Mouse (Mus musculus): ENCODE measurements at regions not wholly inside any gene's neighbourhood (a gene's known extent, or its start where the extent isn't known, plus 50 kb on each side); places are given as distances from the start of the nearest gene placed in this dataset.

DNA sequence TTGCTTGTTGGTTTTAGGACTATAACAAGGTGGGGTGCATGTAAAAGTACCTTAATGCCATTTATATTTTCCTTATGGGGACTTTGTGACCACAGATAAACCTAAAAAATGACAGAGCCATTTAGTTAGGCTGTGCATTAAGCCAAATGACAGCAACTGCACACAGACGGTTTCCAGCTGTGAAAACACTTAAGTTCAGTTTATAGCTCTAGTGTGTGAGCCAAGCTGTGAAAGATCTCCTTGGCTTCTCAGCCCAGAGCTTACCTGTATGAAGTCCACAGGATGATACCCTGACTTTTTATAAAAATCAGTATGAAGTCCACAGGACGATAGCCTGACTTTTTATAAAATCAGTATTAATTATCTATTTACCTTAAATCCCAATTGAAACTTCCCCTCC is 1024.0 kb downstream of the A830018L16Rik start:
- no peak for ATAC-seq (ENCODE audit: insufficient read depth, low read depth)
- H3K4me1 ChIP-seq (ENCODE audit: control insufficient read depth, insufficient read depth), result no peaks in the 10 kb centered on the region
- TF ChIP-seq CTCF (IDR thresholded peaks at IDR 0.05; ENCODE audit: low read depth) (no peak), EP300 (IDR thresholded peaks at IDR 0.05; ENCODE audit: low read depth) (no peak)
- H3K27ac ChIP-seq (ENCODE audit: low read depth), result no peak overlapping the region
- H3K9ac ChIP-seq (replicated peaks; ENCODE audit: low read depth, low read length), result no peak overlapping the region
- no peaks in the 10 kb centered on the region for H3K36me3 ChIP-seq (replicated peaks; ENCODE audit: control insufficient read depth, insufficient read depth, low read length)
- 43% methylated on average over 2 of the region's 2 CpGs for WGBS
- H3K9me3 ChIP-seq (replicated peaks; ENCODE audit: control insufficient read depth, low read length), result no peaks in the 10 kb centered on the region
- no peak overlapping the region for H3K4me2 ChIP-seq (ENCODE audit: low read depth, low read length)
- no peaks in the 10 kb centered on the region for H3K27me3 ChIP-seq (ENCODE audit: control insufficient read depth, insufficient read depth, low read length)
- DNase-seq (ENCODE audit: low spot score), result no peak
- H3K4me3 ChIP-seq (ENCODE audit: low read depth, low read length), result no peak overlapping the region

DNA sequence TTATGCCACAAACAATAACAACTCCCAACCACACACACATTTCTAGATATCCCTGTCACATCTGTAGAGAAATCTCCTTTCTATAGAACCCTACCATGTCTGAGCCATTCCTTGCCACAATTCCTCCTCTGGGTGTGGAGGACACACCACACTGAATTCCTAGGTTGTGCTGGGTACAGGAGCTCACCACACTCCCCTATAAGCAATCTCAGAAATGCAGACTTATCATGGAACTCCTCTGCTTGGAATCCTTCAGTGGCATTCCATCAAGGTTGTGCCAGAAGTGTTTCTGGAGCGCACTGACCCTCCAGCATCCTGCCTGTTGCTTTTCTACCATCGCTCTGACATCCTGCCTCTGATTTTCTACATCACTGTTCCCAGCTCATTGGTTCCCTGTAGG is 1052.3 kb downstream of the A830018L16Rik start:
- DNase-seq (ENCODE audit: low spot score), result no peak
- no peak overlapping the region for H3K4me2 ChIP-seq (ENCODE audit: low read depth, low read length)

DNA sequence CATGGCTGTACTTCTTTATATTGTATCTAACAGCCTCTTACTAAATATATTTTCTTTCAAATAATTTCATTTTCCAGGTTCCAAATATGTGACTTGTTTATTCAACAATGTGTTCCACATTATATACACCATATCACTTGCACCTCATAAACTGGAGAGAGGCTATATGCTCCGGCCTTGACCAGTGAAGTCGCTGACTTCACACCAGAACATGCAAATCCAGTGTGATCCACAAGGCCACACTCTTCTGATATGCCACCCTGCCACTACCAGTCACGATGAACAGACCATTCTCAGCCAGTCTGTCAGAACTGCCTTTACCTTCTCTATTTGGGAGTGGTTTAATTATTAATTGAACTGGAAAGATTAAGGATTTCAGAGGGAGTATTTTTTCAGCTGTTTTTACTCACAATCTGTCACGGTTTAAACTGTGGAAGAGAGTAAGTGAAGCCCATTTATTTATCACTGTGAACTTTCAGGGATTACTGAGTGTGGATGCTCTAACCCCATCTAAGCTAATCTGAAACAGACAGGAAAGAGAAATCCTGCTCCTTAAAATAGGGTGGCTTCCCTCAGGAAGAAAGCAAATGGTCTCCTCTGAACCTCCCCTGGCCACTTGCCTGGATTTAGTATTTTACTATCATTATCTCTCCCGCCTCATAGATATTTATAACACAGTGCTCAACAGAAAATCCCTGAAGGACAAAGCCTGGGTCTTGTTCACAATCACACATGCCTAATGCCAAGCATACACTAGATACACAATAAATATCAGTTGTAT is 1065.3 kb downstream of the A830018L16Rik start:
- ATAC-seq (ENCODE audit: insufficient read depth, low read depth), result peak; percentile 53; the same call in 1 of the 2 replicates
- H3K9ac ChIP-seq (replicated peaks; ENCODE audit: low read depth, low read length), result no peak overlapping the region
- H3K4me3 ChIP-seq (ENCODE audit: low read depth, low read length), result no peak overlapping the region
- H3K4me2 ChIP-seq (ENCODE audit: low read depth, low read length), result no peak overlapping the region
- H3K9me3 ChIP-seq (replicated peaks; ENCODE audit: control insufficient read depth, low read length), result no peaks in the 10 kb centered on the region
- 0 out of 2 replicates have a peak, but pooled peaks cover 4% of the 10 kb centered on the region for H3K4me1 ChIP-seq (ENCODE audit: control insufficient read depth, insufficient read depth)
- H3K27me3 ChIP-seq (ENCODE audit: control insufficient read depth, insufficient read depth, low read length), result no peaks in the 10 kb centered on the region
- TF ChIP-seq CTCF (IDR thresholded peaks at IDR 0.05; ENCODE audit: low read depth) (no peak), EP300 (IDR thresholded peaks at IDR 0.05; ENCODE audit: low read depth) (no peak)
- H3K27ac ChIP-seq (ENCODE audit: low read depth), result peak overlapping the region; percentile 43
- peak; percentile 33 for DNase-seq (ENCODE audit: low spot score)
- H3K36me3 ChIP-seq (replicated peaks; ENCODE audit: control insufficient read depth, insufficient read depth, low read length), result no peaks in the 10 kb centered on the region
- 40% methylated on average over 5 of the region's 5 CpGs for WGBS

More for the DNA sequence above, 1052.3 kb downstream of the A830018L16Rik start:
- no peak for ATAC-seq (ENCODE audit: insufficient read depth, low read depth)
- Histone ChIP-seq H3K36me3 (replicated peaks; ENCODE audit: control insufficient read depth, insufficient read depth, low read length) (no peaks in the 10 kb centered on the region), H3K27me3 (ENCODE audit: control insufficient read depth, insufficient read depth, low read length) (no peaks in the 10 kb centered on the region), H3K9ac (replicated peaks; ENCODE audit: low read depth, low read length) (no peak overlapping the region), H3K9me3 (replicated peaks; ENCODE audit: control insufficient read depth, low read length) (no peaks in the 10 kb centered on the region), H3K27ac (ENCODE audit: low read depth) (no peak overlapping the region), H3K4me1 (ENCODE audit: control insufficient read depth, insufficient read depth) (no peaks in the 10 kb centered on the region), H3K4me3 (ENCODE audit: low read depth, low read length) (no peak overlapping the region)
- 36% methylated on average over 2 of the region's 2 CpGs for WGBS
- TF ChIP-seq EP300 (IDR thresholded peaks at IDR 0.05; ENCODE audit: low read depth) (no peak), CTCF (IDR thresholded peaks at IDR 0.05; ENCODE audit: low read depth) (no peak)

DNA sequence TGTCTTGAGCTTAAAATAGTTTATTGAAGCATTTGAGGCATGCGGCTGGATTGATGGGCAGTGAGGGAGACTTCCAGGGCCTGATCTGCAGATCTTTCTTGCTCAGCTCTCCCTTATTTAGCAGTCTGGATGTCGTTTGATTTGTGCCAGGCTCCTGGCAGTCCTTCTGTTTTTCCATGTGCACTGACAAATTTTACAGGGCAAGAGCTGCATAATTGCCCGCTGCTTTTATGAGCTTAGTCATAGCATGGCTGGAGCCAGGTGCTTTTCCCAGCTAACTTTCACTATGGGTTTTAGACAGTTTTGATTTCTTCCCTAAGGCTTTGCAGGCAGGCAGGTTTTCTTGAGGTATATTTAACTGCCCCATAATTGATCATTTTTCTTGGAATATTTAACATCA is 1086.5 kb downstream of the A830018L16Rik start:
- no peaks in the 10 kb centered on the region for H3K4me1 ChIP-seq (ENCODE audit: control insufficient read depth, insufficient read depth)
- no peak for TF ChIP-seq CTCF (IDR thresholded peaks at IDR 0.05; ENCODE audit: low read depth)
- no peak for TF ChIP-seq EP300 (IDR thresholded peaks at IDR 0.05; ENCODE audit: low read depth)
- DNase-seq (ENCODE audit: low spot score), result no peak
- no peaks in the 10 kb centered on the region for H3K9me3 ChIP-seq (replicated peaks; ENCODE audit: control insufficient read depth, low read length)
- ATAC-seq (ENCODE audit: insufficient read depth, low read depth), result no peak
- H3K9ac ChIP-seq (replicated peaks; ENCODE audit: low read depth, low read length), result no peak overlapping the region
- no peak overlapping the region for H3K4me2 ChIP-seq (ENCODE audit: low read depth, low read length)
- no peak overlapping the region for H3K4me3 ChIP-seq (ENCODE audit: low read depth, low read length)
- H3K27me3 ChIP-seq (ENCODE audit: control insufficient read depth, insufficient read depth, low read length), result no peaks in the 10 kb centered on the region
- H3K36me3 ChIP-seq (replicated peaks; ENCODE audit: control insufficient read depth, insufficient read depth, low read length), result no peaks in the 10 kb centered on the region
- no peak overlapping the region for H3K27ac ChIP-seq (ENCODE audit: low read depth)
- 25% methylated on average over 3 of the region's 3 CpGs for WGBS

DNA sequence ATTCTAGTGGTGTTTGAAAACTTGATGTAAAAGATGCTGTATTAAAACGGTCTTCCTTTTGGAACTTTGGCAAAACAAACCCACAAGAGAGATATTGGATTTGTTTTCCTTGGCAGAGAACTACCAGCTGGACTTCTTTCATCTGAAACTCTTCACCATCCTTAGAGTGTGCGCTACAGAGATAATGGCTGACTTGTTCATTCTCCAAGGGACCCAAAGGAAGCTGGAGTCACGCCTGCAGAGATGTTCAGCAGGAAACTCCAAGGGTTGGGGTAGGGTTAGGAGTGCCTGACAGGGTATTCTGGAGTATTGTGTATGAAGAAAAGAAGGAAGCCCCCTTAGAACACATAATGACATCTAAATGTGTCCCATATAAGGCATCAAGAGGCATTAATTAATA is 1094.1 kb downstream of the A830018L16Rik start:
- no peak for ATAC-seq (ENCODE audit: insufficient read depth, low read depth)
- H3K27ac ChIP-seq (ENCODE audit: low read depth), result no peak overlapping the region
- no peak overlapping the region for H3K4me3 ChIP-seq (ENCODE audit: low read depth, low read length)
- no peaks in the 10 kb centered on the region for H3K4me1 ChIP-seq (ENCODE audit: control insufficient read depth, insufficient read depth)
- no peaks in the 10 kb centered on the region for H3K9me3 ChIP-seq (replicated peaks; ENCODE audit: control insufficient read depth, low read length)
- no peaks in the 10 kb centered on the region for H3K36me3 ChIP-seq (replicated peaks; ENCODE audit: control insufficient read depth, insufficient read depth, low read length)
- no peak overlapping the region for H3K4me2 ChIP-seq (ENCODE audit: low read depth, low read length)
- no peak overlapping the region for H3K9ac ChIP-seq (replicated peaks; ENCODE audit: low read depth, low read length)
- DNase-seq (ENCODE audit: low spot score), result no peak
- 40% methylated on average over 3 of the region's 3 CpGs for whole genome bisulfite sequencing
- no peak for TF ChIP-seq CTCF (IDR thresholded peaks at IDR 0.05; ENCODE audit: low read depth)
- no peak for TF ChIP-seq EP300 (IDR thresholded peaks at IDR 0.05; ENCODE audit: low read depth)
- H3K27me3 ChIP-seq (ENCODE audit: control insufficient read depth, insufficient read depth, low read length), result no peaks in the 10 kb centered on the region

Data from heart, postnatal 0 days (tissue).